Mouse (Mus musculus) liver, adult 10 weeks (tissue): ENCODE results near the gene Siglech. TPM values are rescaled to one million over a fixed set of nuclear protein-coding genes. Genes with fewer than 3 reads are reported as not detected.

Experiments used
- polyA plus RNA-seq: library from polyadenylated mRNA; stranded (reverse); fragments of 350-450 nt; fragmentation: Illumina TruSeq; extraction: RNeasy Lipid Tissue Mini Kit (QIAGEN cat#74804); gene quantifications from one replicate; pipeline ENCODE4 v1.2.3, GENCODE M21; 2014; ENCODE audit warnings: low read depth, low replicate concordance

Gene Siglech
- polyA plus RNA-seq = 0.40 TPM

DNA sequence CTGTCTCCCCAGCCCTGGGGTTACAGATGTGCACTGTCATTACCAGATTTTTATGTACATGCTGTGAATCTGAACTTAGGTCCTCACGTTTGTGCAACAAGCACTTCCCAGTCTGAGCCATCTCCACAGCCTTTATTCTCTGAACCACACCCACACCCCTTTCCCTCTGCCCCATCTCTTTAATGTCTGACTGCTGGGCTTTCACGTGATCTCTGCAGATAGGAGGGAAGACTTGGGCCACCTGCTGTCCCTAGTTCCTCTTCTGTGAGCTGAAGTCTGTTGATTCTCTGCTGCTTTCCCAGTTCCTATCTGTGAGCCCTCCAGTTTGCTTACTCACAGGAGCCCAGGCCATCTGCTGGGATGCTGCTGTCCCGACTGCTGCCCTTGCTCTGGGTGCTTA lies at the start of gene Siglech:
Siglech (plus strand) TSS at position 253 of the 400 bp plus-strand sequence.

DNA sequence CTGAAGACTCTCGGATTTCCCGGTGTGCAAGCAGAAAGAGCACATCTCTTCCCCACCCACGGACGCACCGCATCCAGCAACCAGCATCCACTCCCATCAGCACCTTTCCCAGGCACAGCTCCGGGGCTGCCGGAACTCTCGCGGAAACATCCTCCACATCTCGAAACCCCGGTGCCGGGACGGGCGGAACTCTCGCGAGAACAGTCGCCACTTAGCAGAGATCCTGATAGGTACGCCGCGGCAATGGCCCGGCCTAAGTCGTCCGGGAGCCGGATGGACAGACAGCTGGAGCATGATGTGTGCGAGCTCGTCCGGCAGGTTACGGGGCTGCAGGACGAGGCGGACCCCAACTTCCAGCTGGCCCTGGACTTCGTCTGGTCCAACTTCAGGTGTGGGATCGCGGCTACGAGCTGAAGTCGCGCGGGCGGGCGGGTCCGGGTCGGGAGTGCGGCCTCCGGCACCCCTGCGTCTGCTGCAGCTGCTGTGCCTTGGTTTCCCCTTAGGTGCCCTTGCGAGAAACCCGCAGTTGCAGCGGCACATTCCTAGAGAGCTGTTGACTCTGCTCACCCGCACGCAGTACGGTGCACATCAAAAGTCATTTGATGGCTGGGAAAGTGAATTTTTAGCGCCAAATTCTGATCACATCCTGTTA lies 26.1 kb downstream of the Siglech start, which contains the start of gene Tubgcp5:
Tubgcp5 (plus strand) TSS at position 203 of the 652 bp plus-strand sequence.

Other genes with a start within 250 kb of the Siglech start
- gene Tubgcp5, start 26.0 kb downstream of the Siglech start, polyA plus RNA-seq = 9.8 TPM
- gene Cyfip1, start 73.6 kb downstream of the Siglech start, polyA plus RNA-seq = 20.6 TPM
- gene Nipa2, start 194.3 kb downstream of the Siglech start, polyA plus RNA-seq = 50.1 TPM